Mouse (Mus musculus) forebrain, embryonic 13.5 days (tissue): ENCODE data around the gene 2610042L04Rik. TPM values are rescaled to one million over a fixed set of nuclear protein-coding genes. Genes with fewer than 3 reads are reported as not detected.
"Not testable (repeated sequence)": the region's sequence is repeated elsewhere in the genome, so short reads cannot be mapped to it uniquely, and the experiment has no call there.

Experiments
- ATAC-seq: fragments of 200-750 bp; cut with Nextera tagmentation; 2 replicates; pipeline ENCODE4 v1.8.0; 2017
- H3K27ac ChIP-seq: fragments of 300-500 bp; sonication (generic); 2 replicates; pipeline ENCODE4 v1.5.1; 2015; ENCODE audit warnings: inconsistent platforms, mild to moderate bottlenecking, moderate library complexity
- H3K27me3 ChIP-seq: fragments of 300-500 bp; sonication (generic); 2 replicates; pipeline ENCODE4 v1.6.1; 2015; ENCODE audit warnings: mild to moderate bottlenecking, inconsistent platforms
- H3K36me3 ChIP-seq: fragments of 300-500 bp; sonication (generic); 2 replicates; pipeline ENCODE4 v1.6.1; 2015; ENCODE audit warnings: mild to moderate bottlenecking, inconsistent platforms; ENCODE audit not compliant: poor library complexity, severe bottlenecking
- H3K4me1 ChIP-seq: fragments of 300-500 bp; sonication (generic); 2 replicates; pipeline ENCODE4 v1.6.1; 2015; ENCODE audit warnings: inconsistent platforms
- H3K4me2 ChIP-seq: fragments of 300-500 bp; sonication (generic); 2 replicates; pipeline ENCODE4 v1.6.1; 2015; ENCODE audit warnings: inconsistent platforms, mild to moderate bottlenecking, moderate library complexity
- H3K4me3 ChIP-seq: fragments of 300-500 bp; sonication (generic); 2 replicates; pipeline ENCODE4 v1.5.1; 2015; ENCODE audit warnings: mild to moderate bottlenecking, inconsistent platforms
- H3K9ac ChIP-seq: fragments of 300-500 bp; sonication (generic); 2 replicates; pipeline ENCODE4 v1.6.1; 2015; ENCODE audit warnings: mild to moderate bottlenecking, inconsistent platforms
- H3K9me3 ChIP-seq: fragments of 300-500 bp; sonication (generic); replicated peaks from 2 replicates; pipeline ENCODE4 v1.6.1; 2016; ENCODE audit warnings: inconsistent platforms
- polyA plus RNA-seq: library from polyadenylated mRNA; unstranded; fragments of >200 nt; fragmentation: Nextera tagmentation; extraction: Ambion mirVana; gene quantifications from 2 replicates; pipeline ENCODE4 v1.2.1, GENCODE M21; 2015

Gene 2610042L04Rik
- polyA plus RNA-seq, 1 experiment from 2014 or later: 2.2 TPM

DNA sequence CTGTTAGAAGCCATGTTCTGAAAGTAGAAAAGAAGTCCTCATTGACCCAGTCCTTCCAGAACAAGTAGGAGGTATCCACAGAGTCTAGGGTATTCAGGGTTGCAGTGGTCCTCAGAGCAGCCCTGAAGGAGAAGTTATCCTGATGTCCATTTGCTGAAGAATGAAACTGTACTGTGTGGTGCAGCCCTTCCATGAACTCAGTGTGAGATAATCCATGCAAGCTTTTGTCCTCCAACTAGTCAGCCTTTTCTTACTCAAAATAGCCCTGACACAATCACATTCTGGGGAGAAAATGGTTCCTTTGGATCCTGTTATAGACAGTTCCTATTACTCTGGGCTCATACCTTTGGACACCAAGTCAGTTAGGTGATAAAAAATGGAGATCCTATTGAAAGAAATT lies 69.3 kb downstream of the 2610042L04Rik start:
- H3K9me3 ChIP-seq, H3K4me3 ChIP-seq, H3K4me2 ChIP-seq, H3K36me3 ChIP-seq, H3K27ac ChIP-seq, H3K9ac ChIP-seq, H3K4me1 ChIP-seq, ATAC-seq, H3K27me3 ChIP-seq: not testable (repeated sequence)

Other genes with a start within 250 kb of the 2610042L04Rik start
- gene Gm8108, start 224.2 kb upstream of the 2610042L04Rik start, polyA plus RNA-seq: 0.28 and 2.5 TPM in 2 replicates
- gene Gm3127, start 169.7 kb upstream of the 2610042L04Rik start, polyA plus RNA-seq: not detected in 2 replicates
- 2.4 and 3.9 TPM in 2 replicates for gene Gm2974, start 152.2 kb upstream of the 2610042L04Rik start, polyA plus RNA-seq
- gene Gm3138, start 85.1 kb upstream of the 2610042L04Rik start, polyA plus RNA-seq: not detected in 2 replicates
- not detected in 2 replicates for gene Gm3149, start 17.5 kb upstream of the 2610042L04Rik start, polyA plus RNA-seq
- not detected in 2 replicates for gene Gm3159, start 62.8 kb downstream of the 2610042L04Rik start, polyA plus RNA-seq
- gene Gm3164, start 80.7 kb downstream of the 2610042L04Rik start, polyA plus RNA-seq: 1.9 and 2.3 TPM in 2 replicates
- gene Gm3173, start 96.2 kb downstream of the 2610042L04Rik start, polyA plus RNA-seq: 1.7 TPM in 1 of 2 replicates, not detected in the other
- not detected in 2 replicates for gene Gm3182, start 147.0 kb downstream of the 2610042L04Rik start, polyA plus RNA-seq
- gene Gm3047, start 220.6 kb downstream of the 2610042L04Rik start, polyA plus RNA-seq: not detected in 2 replicates